Comparison of ENCODE assay signal across 7 mouse cellular contexts in genomic region chr1:178338318-178338641, GRCm38 (mm10). TPM values are rescaled to one million over a fixed set of nuclear protein-coding genes. Genes with fewer than 3 reads are reported as not detected.
DNase-seq lines count a peak whose midpoint lies in the region; ATAC-seq and TF ChIP-seq lines count a peak whose summit lies in the region.

No protein-coding gene starts in this region.

- no peaks in the 10 kb centered on the region for H3K27me3 ChIP-seq in ES-Bruce4 (ENCODE audit: control insufficient read depth, insufficient read depth, low read length, poor library complexity, severe bottlenecking)
- no peaks in the 10 kb centered on the region for H3K27me3 ChIP-seq in forebrain, embryonic 11.5 days (ENCODE audit: control insufficient read depth, insufficient read depth, low read length)
- H3K27me3 ChIP-seq in intestine, embryonic 16.5 days (replicated peaks; ENCODE audit: control insufficient read depth, insufficient read depth, low read length) = no peaks in the 10 kb centered on the region
- no peaks in the 10 kb centered on the region for H3K27me3 ChIP-seq in neural tube, embryonic 15.5 days (replicated peaks)

- H3K4me1 ChIP-seq in ES-Bruce4 (ENCODE audit: control insufficient read depth, insufficient read depth, low read length) = no peaks in the 10 kb centered on the region
- peaks cover 6% of the 10 kb centered on the region; the same call in 1 of the 2 replicates for H3K4me1 ChIP-seq in forebrain, embryonic 11.5 days (replicated peaks; ENCODE audit: control insufficient read depth, insufficient read depth, low read length)
- H3K4me1 ChIP-seq in intestine, embryonic 16.5 days (ENCODE audit: control insufficient read depth, insufficient read depth, low read length) = peaks cover 5% of the 10 kb centered on the region
- peaks cover 21% of the 10 kb centered on the region for H3K4me1 ChIP-seq in neural tube, embryonic 15.5 days

- no peak for TF ChIP-seq CTCF in ES-Bruce4 (IDR thresholded peaks at IDR 0.05; ENCODE audit: low read depth, low read length)

- DNase-seq in adrenal gland, postnatal 36 days = peak; percentile 16 to 29
- DNase-seq in forebrain, embryonic 11.5 days (ENCODE audit: low spot score) = peak; percentile 64
- DNase-seq in lung, adult 18-20 months = peak; percentile 31 to 42

- H3K4me3 ChIP-seq in ES-Bruce4 (ENCODE audit: low read depth, low read length) = peak overlapping the region; percentile 69
- peak overlapping the region; percentile 100 for H3K4me3 ChIP-seq in forebrain, embryonic 11.5 days (ENCODE audit: low read depth, low read length)
- peak overlapping the region; percentile 99 for H3K4me3 ChIP-seq in intestine, embryonic 16.5 days (ENCODE audit: low read length)
- peak overlapping the region; percentile 96 for H3K4me3 ChIP-seq in neural tube, embryonic 15.5 days (replicated peaks)

- no peaks in the 10 kb centered on the region for H3K9me3 ChIP-seq in ES-Bruce4 (replicated peaks; ENCODE audit: control insufficient read depth, insufficient read depth, low read length, poor library complexity, severe bottlenecking)
- no peaks in the 10 kb centered on the region for H3K9me3 ChIP-seq in forebrain, embryonic 11.5 days (ENCODE audit: control insufficient read depth, low read length)
- H3K9me3 ChIP-seq in intestine, embryonic 16.5 days (ENCODE audit: control insufficient read depth, low read length) = no peaks in the 10 kb centered on the region
- H3K9me3 ChIP-seq in neural tube, embryonic 15.5 days (replicated peaks) = no peaks in the 10 kb centered on the region

- no peak for ATAC-seq in forebrain, embryonic 11.5 days (replicated peaks; ENCODE audit: low FRiP score)
- no peak for ATAC-seq in intestine, embryonic 16.5 days
- ATAC-seq in neural tube, embryonic 15.5 days (ENCODE audit: low FRiP score) = no peak
- ATAC-seq in megakaryocyte-erythroid progenitor cell, adult 5-6 weeks (replicated peaks; ENCODE audit: low FRiP score, low TSS enrichment, poor library complexity, severe bottlenecking) = no peak

- TF ChIP-seq POLR2A in ES-Bruce4 (IDR thresholded peaks at IDR 0.05; ENCODE audit: insufficient read depth, low read length) = peak; percentile 14

- H3K36me3 ChIP-seq in ES-Bruce4 (ENCODE audit: control insufficient read depth, insufficient read depth, low read length, poor library complexity, severe bottlenecking) = peaks cover 32% of the 10 kb centered on the region
- H3K36me3 ChIP-seq in forebrain, embryonic 11.5 days (ENCODE audit: control insufficient read depth, insufficient read depth, low read length) = peaks cover 6% of the 10 kb centered on the region
- H3K36me3 ChIP-seq in intestine, embryonic 16.5 days (ENCODE audit: control insufficient read depth, insufficient read depth, low read length) = no peaks in the 10 kb centered on the region
- peaks cover 7% of the 10 kb centered on the region for H3K36me3 ChIP-seq in neural tube, embryonic 15.5 days

- peak overlapping the region; percentile 100 for H3K27ac ChIP-seq in ES-Bruce4 (ENCODE audit: insufficient read depth, low read length)
- peak overlapping the region; percentile 99 for H3K27ac ChIP-seq in forebrain, embryonic 11.5 days (ENCODE audit: low read depth, low read length)
- H3K27ac ChIP-seq in intestine, embryonic 16.5 days (ENCODE audit: low read length) = peak overlapping the region; percentile 96
- H3K27ac ChIP-seq in neural tube, embryonic 15.5 days (replicated peaks) = peak overlapping the region; percentile 98

- H3K9ac ChIP-seq in ES-Bruce4 (ENCODE audit: low read depth, poor library complexity, severe bottlenecking) = peak overlapping the region; percentile 98
- peak overlapping the region; percentile 100 for H3K9ac ChIP-seq in forebrain, embryonic 11.5 days (ENCODE audit: low read length)
- H3K9ac ChIP-seq in intestine, embryonic 16.5 days (ENCODE audit: low read depth, low read length) = peak overlapping the region; percentile 100
- peak overlapping the region; percentile 81 for H3K9ac ChIP-seq in neural tube, embryonic 15.5 days (replicated peaks)

- TF ChIP-seq EP300 in ES-Bruce4 (IDR thresholded peaks at IDR 0.05; ENCODE audit: insufficient read depth, low read depth, low read length) = no peak

- H3K4me2 ChIP-seq in forebrain, embryonic 11.5 days (ENCODE audit: low read depth, low read length, severe bottlenecking) = peak overlapping the region; percentile 69
- peak overlapping the region; percentile 46 for H3K4me2 ChIP-seq in intestine, embryonic 16.5 days (ENCODE audit: low read depth, low read length)
- peak overlapping the region; percentile 70 for H3K4me2 ChIP-seq in neural tube, embryonic 15.5 days

- 4% methylated on average over 6 of the region's 6 CpGs for WGBS in forebrain, embryonic 11.5 days
- 10% methylated on average over 6 of the region's 6 CpGs for WGBS in intestine, embryonic 16.5 days
- under 1% methylated on average over 6 of the region's 6 CpGs for WGBS in neural tube, embryonic 15.5 days

RNA-seq across cellular contexts. Expression of gene Hnrnpu, which starts 0.7 kb away (rescaled TPM):
- polyA plus RNA-seq in ES-Bruce4 (2011; ENCODE audit: insufficient read depth, insufficient read length, low read depth, missing spikeins) = 1,120 and 1,155 TPM in 2 replicates
- 100 to 1,000 TPM; 340 to 387 TPM for total RNA-seq in adrenal gland, postnatal 36 days (2021)
- polyA plus RNA-seq in forebrain, embryonic 11.5 days (2014; fragmentation: Nextera tagmentation; extraction: Ambion mirVana) = 1,010 and 1,015 TPM in 2 replicates
- 137 and 155 TPM in 2 replicates for polyA plus RNA-seq in intestine, embryonic 16.5 days (2015; fragmentation: Nextera tagmentation; extraction: Ambion mirVana)
- 224 and 254 TPM in 2 replicates for polyA plus RNA-seq in neural tube, embryonic 15.5 days (2015; fragmentation: Nextera tagmentation; extraction: Ambion mirVana)
- total RNA-seq in megakaryocyte-erythroid progenitor cell, adult 5-6 weeks (2014; fragmentation: Nextera tagmentation) = 517 and 688 TPM in 2 replicates
- total RNA-seq in megakaryocyte-erythroid progenitor cell, adult 5-6 weeks (2017) = 688 and 728 TPM in 2 replicates

RNA-seq across cellular contexts. Expression of gene Cox20, which starts 19.4 kb away (rescaled TPM):
- 26.5 and 27.7 TPM in 2 replicates for polyA plus RNA-seq in ES-Bruce4 (2011; ENCODE audit: insufficient read depth, insufficient read length, low read depth, missing spikeins)
- 100 to 1,000 TPM in 1 of 2 experiments, 10 to 100 TPM in 1; 79.2 to 103 TPM for total RNA-seq in adrenal gland, postnatal 36 days (2021)
- polyA plus RNA-seq in forebrain, embryonic 11.5 days (2014; fragmentation: Nextera tagmentation; extraction: Ambion mirVana) = 111 and 112 TPM in 2 replicates
- polyA plus RNA-seq in intestine, embryonic 16.5 days (2015; fragmentation: Nextera tagmentation; extraction: Ambion mirVana) = 136 and 142 TPM in 2 replicates
- 115 and 122 TPM in 2 replicates for polyA plus RNA-seq in neural tube, embryonic 15.5 days (2015; fragmentation: Nextera tagmentation; extraction: Ambion mirVana)
- total RNA-seq in megakaryocyte-erythroid progenitor cell, adult 5-6 weeks (2014; fragmentation: Nextera tagmentation) = 205 and 307 TPM in 2 replicates
- 253 and 262 TPM in 2 replicates for total RNA-seq in megakaryocyte-erythroid progenitor cell, adult 5-6 weeks (2017)
